Mouse (Mus musculus) erythroblast, embryonic 14.5 days (primary cell): Measurements from ENCODE around the gene Ubac1.

Source experiments
- GATA1 ChIP-seq: IDR thresholded peaks from 2 replicates; pipeline ENCODE4 v1.6.1; 2012; ENCODE audit warnings: low read length, inconsistent platforms, mixed read lengths
- TAL1 ChIP-seq: IDR thresholded peaks from 3 replicates; pipeline ENCODE4 v1.6.1; 2012; ENCODE audit warnings: low read length, inconsistent platforms, mixed read lengths

GRCm38 (mm10) chr2:26068175-26068574, 46.6 kb upstream of the Ubac1 start:
- TF ChIP-seq TAL1 (no peak), GATA1 (no peak)
